Mouse (Mus musculus) lung, postnatal 25 days (tissue): ENCODE measurements around the gene Cdc7.

Source experiments
- DNase-seq: peaks from one replicate; pipeline ENCODE4 v3.0.0; 2022; ENCODE audit warnings: low spot score

Cdc7 gene

DNA sequence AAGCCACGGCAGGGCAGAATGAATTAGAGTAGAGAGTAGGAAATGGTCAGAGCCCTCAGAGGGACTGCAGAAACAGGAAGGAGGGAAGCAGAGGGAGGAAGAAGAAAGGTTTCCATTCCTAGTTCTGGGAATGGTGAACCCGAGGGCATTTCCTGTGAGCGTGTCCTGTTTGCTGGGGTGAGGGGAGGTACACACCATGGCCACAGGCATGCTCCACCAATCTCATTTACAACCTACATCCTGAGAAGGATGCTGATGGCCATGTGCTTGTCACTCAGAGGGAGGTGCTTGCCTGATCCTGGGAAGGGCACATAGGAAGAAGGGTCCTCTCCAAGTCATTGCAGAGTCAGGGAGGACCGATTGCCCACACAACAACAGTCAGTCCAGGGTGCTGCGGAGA is 59.8 kb downstream of the Cdc7 start:
- DNase-seq, result no peak

DNA sequence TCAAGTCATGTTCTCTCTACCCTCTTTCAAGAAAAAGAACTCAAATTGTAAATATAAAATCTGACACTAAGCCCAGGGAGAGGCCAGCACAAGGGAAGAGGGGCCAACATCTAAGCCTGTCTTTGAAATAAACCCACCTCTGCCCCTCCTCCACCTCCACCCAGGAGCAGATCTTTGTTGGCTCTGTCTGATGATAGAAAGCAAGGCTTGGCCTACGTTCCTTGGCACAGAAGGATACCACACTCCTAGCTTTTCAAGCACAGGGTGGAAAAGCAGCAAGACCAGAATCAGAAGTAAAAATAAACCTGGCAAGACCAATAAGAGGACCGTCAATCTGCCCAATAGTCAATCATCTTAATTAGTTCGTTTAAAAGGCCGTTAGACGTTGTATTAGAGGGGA is 61.2 kb downstream of the Cdc7 start:
- DNase-seq, result no peak

DNA sequence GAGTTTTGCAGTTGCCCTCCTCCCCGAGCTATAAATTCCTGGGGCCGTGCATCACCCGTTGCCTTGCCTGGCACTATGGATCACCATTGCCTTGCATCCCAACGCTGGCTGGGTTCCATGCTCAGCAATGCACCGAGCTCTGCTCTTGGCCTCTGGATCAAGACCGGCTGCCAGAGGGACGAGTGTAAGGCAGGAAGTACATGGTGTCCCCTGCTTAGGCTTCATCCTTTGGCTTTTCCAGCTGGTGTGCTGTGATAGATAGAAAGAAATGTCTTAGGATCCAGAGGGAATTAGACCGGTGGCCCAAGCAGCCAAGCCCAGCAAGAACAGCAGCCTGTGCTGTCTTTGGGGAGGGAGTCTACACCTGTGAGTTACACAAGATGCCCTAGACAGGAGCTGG is 61.7 kb downstream of the Cdc7 start:
- DNase-seq, result peak; percentile 58

DNA sequence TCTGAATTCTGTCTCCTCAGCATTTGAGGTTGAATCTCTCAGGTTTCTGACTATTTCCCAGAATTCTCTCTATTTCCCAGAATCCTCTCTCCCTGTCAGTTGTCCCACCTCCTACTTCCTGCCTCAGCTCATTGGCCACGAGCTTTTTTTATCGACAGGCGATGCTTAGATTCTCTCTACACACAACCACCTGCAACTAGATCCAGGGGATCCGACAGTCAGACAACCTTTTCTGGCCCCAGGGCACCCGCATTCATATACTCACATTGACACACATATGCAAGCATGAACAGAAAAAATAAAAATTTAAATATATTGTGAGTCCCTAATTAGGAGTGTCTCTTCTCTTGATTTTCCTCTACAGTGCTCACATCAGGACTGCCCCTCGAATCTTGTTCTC is 63.5 kb downstream of the Cdc7 start:
- DNase-seq, result no peak

DNA sequence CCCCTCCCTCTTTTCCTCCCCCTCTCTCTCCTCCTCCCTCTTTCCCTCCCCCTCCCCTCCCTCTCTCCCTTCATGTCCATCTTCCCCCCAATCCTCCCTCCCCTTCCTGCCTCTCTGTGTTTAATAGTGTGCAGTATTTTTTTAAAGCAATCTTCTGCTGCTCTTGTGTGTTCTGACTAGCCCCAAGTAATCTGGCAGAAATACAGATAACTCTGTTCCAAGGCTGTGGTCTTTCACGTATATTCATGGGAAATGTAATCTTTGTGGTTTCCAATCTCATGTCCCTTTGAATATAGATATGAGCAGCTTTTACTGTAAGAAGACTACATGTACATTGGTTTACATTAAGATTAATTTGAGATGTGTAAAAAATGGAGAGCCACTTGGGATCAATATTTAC is 64.4 kb downstream of the Cdc7 start:
- DNase-seq, result no peak

- no peak for DNase-seq
Observed at GRCm38 (mm10) chr5:107029801-107030200, 65.7 kb downstream of the Cdc7 start.

DNA sequence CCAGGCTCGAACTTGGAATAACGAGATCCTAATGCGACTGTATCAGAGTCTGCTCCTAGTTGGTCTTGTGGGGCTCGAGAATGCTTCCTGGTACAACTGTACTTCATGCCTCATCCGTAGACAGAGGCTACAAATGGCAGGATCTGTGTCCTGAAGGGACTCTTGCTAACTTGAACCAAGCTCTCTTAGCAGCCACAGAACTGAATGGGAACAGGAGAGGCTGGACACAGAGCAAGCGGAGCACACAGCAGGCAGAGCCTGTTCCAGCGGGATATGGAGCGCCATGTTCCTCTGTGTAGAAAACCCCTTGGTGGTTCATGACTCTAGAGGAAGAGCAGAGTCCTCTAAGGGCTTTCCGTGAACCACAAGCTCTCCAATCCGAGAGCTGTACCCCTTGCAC is 66.7 kb downstream of the Cdc7 start:
- DNase-seq, result no peak
